Mouse (Mus musculus): Measurements from ENCODE around the gene Etfbkmt. TPM values are rescaled to one million over a fixed set of nuclear protein-coding genes. Genes with fewer than 3 reads are reported as not detected.
A peak's percentile ranks its signal among the peaks of the same experiment; 100 is the strongest.

Etfbkmt gene
- polyA plus RNA-seq, 1 experiment from 2014 or later = 8.2 TPM

DNA sequence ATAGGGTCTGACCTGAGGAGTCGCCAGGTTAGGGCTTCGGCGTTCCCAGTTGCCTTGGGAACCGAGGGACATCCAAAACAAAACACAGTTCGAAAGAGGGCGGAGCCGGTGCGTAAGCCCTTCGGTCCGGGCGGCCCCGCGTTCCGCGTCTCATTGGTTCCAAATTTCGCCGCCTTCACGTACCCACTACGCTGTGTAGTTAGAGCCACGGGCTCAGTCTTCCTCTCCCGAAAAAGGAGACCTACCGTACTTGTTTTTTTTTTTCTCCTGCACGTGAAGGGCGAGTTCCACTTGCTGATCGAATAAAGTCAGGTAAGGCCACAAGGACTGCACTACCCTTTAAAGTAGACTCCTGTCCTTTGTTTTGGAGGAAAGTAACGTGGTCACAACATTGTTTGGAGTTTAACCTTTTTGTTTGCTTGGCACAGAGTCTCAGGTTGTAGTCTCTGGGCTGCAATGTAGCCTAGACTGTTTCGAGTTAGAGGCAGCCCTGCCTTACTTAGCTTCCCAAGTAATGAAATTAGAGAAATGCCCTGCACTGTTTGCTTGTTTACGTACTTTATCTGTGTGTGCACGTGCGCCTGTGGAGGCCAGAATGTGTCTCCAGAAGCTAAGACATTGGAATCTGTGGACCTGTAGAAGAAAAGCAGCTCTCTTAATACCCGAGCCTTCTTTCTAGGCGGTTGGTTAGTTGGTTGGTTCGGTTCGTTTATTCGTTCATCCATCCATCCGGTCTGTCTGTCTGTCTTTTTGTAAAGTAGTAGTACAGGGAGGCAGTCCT, 1.9 kb downstream of the Etfbkmt start:
- H3K9me3 ChIP-seq (ENCODE audit: control insufficient read depth, low read length) = no peaks in the 10 kb centered on the region
- no peak overlapping the region for H3K27ac ChIP-seq (ENCODE audit: low read depth, low read length)
- ATAC-seq (ENCODE audit: insufficient read depth, low FRiP score, low TSS enrichment) = peak; percentile 91
- peak overlapping the region; percentile 49 for H3K4me2 ChIP-seq (ENCODE audit: low read depth)
- H3K36me3 ChIP-seq (ENCODE audit: control insufficient read depth, insufficient read depth, low read length) = no peaks in the 10 kb centered on the region
- no peaks in the 10 kb centered on the region for H3K27me3 ChIP-seq (ENCODE audit: control insufficient read depth, insufficient read depth, low read length)
- WGBS = 7% methylated on average over 36 of the region's 36 CpGs
- H3K4me3 ChIP-seq (ENCODE audit: low read depth, low read length) = peak overlapping the region; percentile 29
- H3K4me1 ChIP-seq (ENCODE audit: control insufficient read depth, insufficient read depth, low read length) = no peaks in the 10 kb centered on the region; the same call in 1 of the 2 replicates
- peak overlapping the region; percentile 44 for H3K9ac ChIP-seq (ENCODE audit: low read length)
- peak; percentile 85 for DNase-seq (ENCODE audit: low spot score)

DNA sequence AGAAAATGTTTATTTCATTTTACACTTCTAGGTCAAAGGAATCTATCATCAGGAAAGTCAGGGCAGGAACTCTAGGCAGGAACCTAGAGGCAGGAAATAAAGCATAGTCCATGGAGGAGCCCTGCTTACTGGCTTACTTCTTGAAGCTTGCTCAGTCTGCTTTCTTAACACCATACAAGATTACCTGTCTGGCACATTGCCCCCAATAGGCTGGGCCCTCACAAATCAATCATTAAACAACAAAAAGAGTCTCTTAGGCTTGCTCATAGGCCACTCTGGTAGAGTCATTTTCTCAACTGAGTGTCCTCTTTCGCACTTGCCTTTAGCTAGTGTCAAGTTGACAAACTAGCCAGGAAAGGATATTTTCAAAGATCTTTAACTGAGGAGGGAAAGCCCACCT, 5.5 kb downstream of the Etfbkmt start:
- WGBS = 88% methylated on average over 1 of the region's 1 CpGs
- Histone ChIP-seq H3K4me2 (ENCODE audit: low read depth) (no peak overlapping the region), H3K4me3 (ENCODE audit: low read depth, low read length) (no peak overlapping the region), H3K9me3 (ENCODE audit: control insufficient read depth, low read length) (no peaks in the 10 kb centered on the region), H3K4me1 (ENCODE audit: control insufficient read depth, insufficient read depth, low read length) (no peaks in the 10 kb centered on the region; the same call in 1 of the 2 replicates), H3K9ac (ENCODE audit: low read length) (no peak overlapping the region), H3K27ac (ENCODE audit: low read depth, low read length) (no peak overlapping the region), H3K36me3 (ENCODE audit: control insufficient read depth, insufficient read depth, low read length) (no peaks in the 10 kb centered on the region), H3K27me3 (ENCODE audit: control insufficient read depth, insufficient read depth, low read length) (no peaks in the 10 kb centered on the region)
- no peak for DNase-seq (ENCODE audit: low spot score)
- no peak for ATAC-seq (ENCODE audit: insufficient read depth, low FRiP score, low TSS enrichment)

DNA sequence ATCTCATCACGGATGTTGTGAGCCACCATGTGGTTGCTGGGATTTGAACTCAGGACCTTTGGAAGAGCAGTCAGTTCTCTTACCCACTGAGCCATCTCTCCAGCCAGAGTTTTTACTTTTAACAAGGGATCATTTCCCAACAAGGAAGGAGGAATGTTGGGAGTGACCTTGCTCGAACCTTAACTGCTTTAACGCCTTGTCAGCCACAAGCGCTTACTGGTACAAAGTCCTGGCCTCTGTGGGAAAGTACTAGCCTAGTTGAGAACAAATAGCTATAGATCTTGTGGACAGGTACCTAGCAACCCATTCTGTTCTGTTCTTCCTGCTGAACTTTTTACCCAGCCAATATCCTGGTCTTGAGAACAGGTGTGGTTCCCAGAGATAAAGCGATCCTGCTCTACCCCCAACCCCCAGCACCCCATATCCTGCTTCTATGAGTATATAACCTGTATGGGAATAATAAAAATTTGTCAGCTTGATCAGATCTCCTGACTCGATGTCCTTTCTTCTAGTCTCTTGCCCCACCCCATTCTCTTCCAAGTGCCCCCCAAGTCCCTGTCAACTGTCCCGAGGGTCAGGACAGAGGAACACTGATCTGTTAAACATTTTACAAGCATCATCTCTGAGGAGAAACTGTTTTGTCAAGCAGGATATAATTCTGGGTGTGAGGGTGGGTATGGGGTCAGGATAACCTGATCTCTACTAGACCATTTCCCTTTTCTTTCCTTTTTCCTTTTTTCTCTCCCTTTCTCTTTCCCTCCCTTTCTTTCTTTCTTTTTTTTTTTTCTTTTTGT, 9.0 kb downstream of the Etfbkmt start:
- DNase-seq (ENCODE audit: low spot score) = no peak
- H3K27ac ChIP-seq (ENCODE audit: low read depth, low read length) = no peak overlapping the region
- 82% methylated on average over 7 of the region's 7 CpGs for WGBS
- H3K9me3 ChIP-seq (ENCODE audit: control insufficient read depth, low read length) = no peaks in the 10 kb centered on the region
- no peaks in the 10 kb centered on the region for H3K4me1 ChIP-seq (ENCODE audit: control insufficient read depth, insufficient read depth, low read length)
- H3K4me3 ChIP-seq (ENCODE audit: low read depth, low read length) = no peak overlapping the region
- ATAC-seq (ENCODE audit: insufficient read depth, low FRiP score, low TSS enrichment) = no peak
- H3K9ac ChIP-seq (ENCODE audit: low read length) = no peak overlapping the region
- H3K27me3 ChIP-seq (ENCODE audit: control insufficient read depth, insufficient read depth, low read length) = no peaks in the 10 kb centered on the region
- peaks cover 2% of the 10 kb centered on the region; the same call in 1 of the 2 replicates for H3K36me3 ChIP-seq (ENCODE audit: control insufficient read depth, insufficient read depth, low read length)
- H3K4me2 ChIP-seq (ENCODE audit: low read depth) = no peak overlapping the region

DNA sequence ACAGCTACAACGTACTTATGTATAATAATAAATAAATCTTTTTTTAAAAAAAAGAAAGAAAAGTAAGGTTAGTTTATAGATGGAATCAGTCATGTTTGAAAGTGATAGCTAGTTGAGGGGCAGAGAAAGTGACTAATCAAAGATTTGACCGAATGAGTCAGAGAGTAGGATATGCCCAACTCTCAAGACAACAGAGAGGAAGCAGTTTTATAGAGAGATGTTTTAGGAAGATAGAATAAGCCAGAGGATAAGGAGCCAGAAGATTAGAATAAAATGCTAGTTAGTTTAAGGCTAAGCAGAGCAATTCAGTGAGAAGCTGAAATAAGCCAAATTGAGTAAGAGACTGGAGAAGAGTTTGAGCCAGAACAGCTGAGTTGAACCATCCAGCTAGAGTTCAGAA, 12.5 kb downstream of the Etfbkmt start:
- no peak overlapping the region for H3K4me2 ChIP-seq (ENCODE audit: low read depth)
- peaks cover 2% of the 10 kb centered on the region; the same call in 1 of the 2 replicates for H3K36me3 ChIP-seq (ENCODE audit: control insufficient read depth, insufficient read depth, low read length)
- no peak for ATAC-seq (ENCODE audit: insufficient read depth, low FRiP score, low TSS enrichment)
- H3K9ac ChIP-seq (ENCODE audit: low read length) = no peak overlapping the region
- no peak for DNase-seq (ENCODE audit: low spot score)
- no peaks in the 10 kb centered on the region for H3K4me1 ChIP-seq (ENCODE audit: control insufficient read depth, insufficient read depth, low read length)
- H3K27ac ChIP-seq (ENCODE audit: low read depth, low read length) = no peak overlapping the region
- WGBS = 96% methylated on average over 2 of the region's 2 CpGs
- no peak overlapping the region for H3K4me3 ChIP-seq (ENCODE audit: low read depth, low read length)
- no peaks in the 10 kb centered on the region for H3K9me3 ChIP-seq (ENCODE audit: control insufficient read depth, low read length)
- H3K27me3 ChIP-seq (ENCODE audit: control insufficient read depth, insufficient read depth, low read length) = no peaks in the 10 kb centered on the region

DNA sequence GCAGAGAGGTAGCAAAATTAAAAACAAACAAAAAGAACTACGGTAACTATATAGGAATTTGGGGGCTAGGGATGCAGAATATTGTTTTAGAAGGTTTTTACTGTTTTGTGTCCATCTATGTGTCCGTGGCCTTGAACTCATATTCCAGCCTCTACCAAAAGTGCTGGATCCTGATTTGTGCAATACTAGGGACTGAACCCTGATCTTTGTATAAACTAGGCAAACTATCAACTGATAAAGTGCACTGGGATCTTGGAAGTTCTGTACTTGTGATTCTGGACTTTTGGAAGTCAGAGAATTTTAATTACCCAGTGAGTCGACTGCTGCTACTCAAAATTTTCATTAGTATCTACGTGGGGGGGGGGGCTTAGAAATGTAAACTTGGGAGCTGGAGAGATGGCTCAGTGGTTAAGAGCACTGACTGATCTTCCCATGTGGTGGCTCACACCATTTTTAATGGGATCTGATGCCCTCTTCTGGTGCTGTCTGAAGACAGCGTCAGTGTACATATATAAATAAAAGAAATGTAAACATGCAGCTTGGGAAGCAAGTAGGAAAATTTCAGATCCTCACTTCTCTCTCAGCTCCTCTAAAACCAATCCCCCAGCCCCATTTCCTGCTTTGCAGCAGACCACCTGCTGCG, 13.9 kb downstream of the Etfbkmt start:
- ATAC-seq (ENCODE audit: insufficient read depth, low FRiP score, low TSS enrichment) = no peak
- Histone ChIP-seq H3K9me3 (ENCODE audit: control insufficient read depth, low read length) (no peaks in the 10 kb centered on the region), H3K27me3 (ENCODE audit: control insufficient read depth, insufficient read depth, low read length) (no peaks in the 10 kb centered on the region), H3K9ac (ENCODE audit: low read length) (no peak overlapping the region), H3K27ac (ENCODE audit: low read depth, low read length) (no peak overlapping the region), H3K36me3 (ENCODE audit: control insufficient read depth, insufficient read depth, low read length) (peaks cover 2% of the 10 kb centered on the region; the same call in 1 of the 2 replicates), H3K4me1 (ENCODE audit: control insufficient read depth, insufficient read depth, low read length) (no peaks in the 10 kb centered on the region), H3K4me3 (ENCODE audit: low read depth, low read length) (no peak overlapping the region), H3K4me2 (ENCODE audit: low read depth) (no peak overlapping the region)
- DNase-seq (ENCODE audit: low spot score) = no peak
- WGBS = 39% methylated on average over 6 of the region's 6 CpGs

DNA sequence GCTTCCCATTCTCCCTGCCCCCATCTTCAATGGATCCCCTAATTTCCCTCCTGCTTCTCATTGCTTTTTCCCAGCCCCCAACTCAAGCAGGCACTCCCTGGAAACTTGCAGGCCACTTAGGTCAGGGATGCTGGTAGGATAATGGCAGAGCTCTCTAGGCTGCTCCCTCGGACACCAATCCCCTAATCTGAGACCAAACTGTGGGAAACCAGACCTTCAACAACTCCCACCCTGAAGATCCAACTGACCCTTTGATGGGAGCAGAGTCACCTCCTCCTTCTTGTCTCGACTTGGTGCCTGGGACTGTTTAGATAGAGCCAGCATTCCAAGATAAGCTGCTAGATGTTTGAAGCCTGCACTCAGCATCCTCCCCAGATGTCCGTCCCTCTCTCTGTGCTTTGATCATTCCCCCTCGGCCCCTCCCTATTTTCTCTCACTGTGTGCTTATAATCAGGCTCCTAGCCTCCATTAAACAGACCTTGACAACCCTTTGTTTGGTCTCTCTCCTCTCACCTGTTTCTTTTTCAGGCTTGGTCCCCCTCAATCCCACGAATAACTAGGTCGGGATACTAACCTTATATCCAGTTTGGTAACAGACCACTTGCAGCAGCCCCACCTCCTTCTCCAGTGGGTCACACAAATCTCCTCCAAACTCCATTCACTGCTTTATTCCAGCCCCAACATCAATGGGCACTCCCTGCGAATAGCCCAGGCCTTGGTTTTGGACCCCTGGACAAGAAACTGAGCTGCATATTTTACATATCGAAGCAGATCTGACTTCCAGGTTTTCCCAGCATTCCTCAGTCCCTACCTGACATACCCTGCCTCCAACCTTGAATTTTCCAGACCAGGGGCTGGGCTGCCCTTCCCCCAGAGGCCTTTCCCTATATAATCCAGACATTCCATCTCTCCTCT, 14.7 kb downstream of the Etfbkmt start:
- no peak overlapping the region for H3K27ac ChIP-seq (ENCODE audit: low read depth, low read length)
- no peak overlapping the region for H3K4me2 ChIP-seq (ENCODE audit: low read depth)
- H3K9ac ChIP-seq (ENCODE audit: low read length) = no peak overlapping the region
- H3K36me3 ChIP-seq (ENCODE audit: control insufficient read depth, insufficient read depth, low read length) = peaks cover 2% of the 10 kb centered on the region; the same call in 1 of the 2 replicates
- H3K4me3 ChIP-seq (ENCODE audit: low read depth, low read length) = no peak overlapping the region
- H3K27me3 ChIP-seq (ENCODE audit: control insufficient read depth, insufficient read depth, low read length) = no peaks in the 10 kb centered on the region
- ATAC-seq (ENCODE audit: insufficient read depth, low FRiP score, low TSS enrichment) = no peak
- DNase-seq (ENCODE audit: low spot score) = no peak
- H3K4me1 ChIP-seq (ENCODE audit: control insufficient read depth, insufficient read depth, low read length) = no peaks in the 10 kb centered on the region
- WGBS = 12% methylated on average over 8 of the region's 8 CpGs
- no peaks in the 10 kb centered on the region for H3K9me3 ChIP-seq (ENCODE audit: control insufficient read depth, low read length)

DNA sequence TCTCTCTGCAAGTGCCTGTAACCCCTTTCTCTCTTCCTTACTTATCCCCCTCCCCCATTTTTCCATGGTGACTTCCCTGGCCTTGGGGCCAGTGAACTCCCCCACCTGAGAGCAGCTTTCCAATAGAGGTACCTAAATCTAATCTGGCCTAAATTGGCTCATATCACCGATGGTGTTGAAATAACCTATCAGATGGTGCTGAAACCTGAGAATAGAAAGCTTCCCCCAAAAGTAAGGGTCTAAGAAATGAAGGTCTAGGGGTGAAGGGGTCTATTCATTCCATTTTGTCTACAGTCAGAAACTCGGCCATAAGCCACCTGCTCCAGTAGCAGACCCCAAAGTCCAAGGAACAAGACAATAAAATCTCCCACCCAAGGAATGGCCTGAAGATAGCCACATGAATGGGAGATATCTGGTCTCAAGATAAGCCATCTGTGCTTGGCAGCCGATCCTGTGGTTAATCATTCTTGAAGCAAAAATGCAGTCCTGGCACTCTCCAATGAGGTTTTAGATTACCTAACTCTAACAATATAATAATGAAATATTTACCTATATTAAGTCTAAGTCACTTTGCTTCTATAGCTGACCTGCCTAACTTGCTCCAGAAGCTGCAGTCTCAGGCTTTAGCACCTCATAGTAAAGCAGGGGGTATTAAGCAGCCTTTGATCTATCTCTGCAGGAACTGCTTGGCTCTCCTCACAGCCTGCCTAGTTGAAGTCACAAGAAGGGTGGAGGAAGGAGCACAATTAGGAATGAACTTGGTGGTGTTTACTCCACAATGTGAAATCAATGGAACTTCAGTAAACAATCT, 15.6 kb downstream of the Etfbkmt start:
- Histone ChIP-seq H3K4me3 (ENCODE audit: low read depth, low read length) (no peak overlapping the region), H3K4me1 (ENCODE audit: control insufficient read depth, insufficient read depth, low read length) (no peaks in the 10 kb centered on the region), H3K9ac (ENCODE audit: low read length) (no peak overlapping the region), H3K27me3 (ENCODE audit: control insufficient read depth, insufficient read depth, low read length) (no peaks in the 10 kb centered on the region), H3K36me3 (ENCODE audit: control insufficient read depth, insufficient read depth, low read length) (peaks cover 2% of the 10 kb centered on the region; the same call in 1 of the 2 replicates), H3K27ac (ENCODE audit: low read depth, low read length) (no peak overlapping the region), H3K4me2 (ENCODE audit: low read depth) (no peak overlapping the region), H3K9me3 (ENCODE audit: control insufficient read depth, low read length) (no peaks in the 10 kb centered on the region)
- WGBS = 52% methylated on average over 3 of the region's 3 CpGs
- ATAC-seq (ENCODE audit: insufficient read depth, low FRiP score, low TSS enrichment) (no peak), DNase-seq (ENCODE audit: low spot score) (no peak)

Data from neural tube, embryonic 11.5 days (tissue).